Mouse (Mus musculus): ENCODE results near the gene Zfand5. TPM values are rescaled to one million over a fixed set of nuclear protein-coding genes. Genes with fewer than 3 reads are reported as not detected.
"Not testable (repeated sequence)": the region's sequence is repeated elsewhere in the genome, so short reads cannot be mapped to it uniquely, and the experiment has no call there.

Gene Zfand5
- 161 TPM in 2 replicates for polyA plus RNA-seq (2015; fragmentation: Nextera tagmentation; extraction: Ambion mirVana)

GRCm38 (mm10) chr19:21271741-21272654 is at the start of gene Zfand5:
Gene Zfand5, plus strand, starts transcription at chr19:21272278.
- H3K4me2 ChIP-seq (replicated peaks), result peak within 1 kb of the TSS; percentile 81
- H3K27me3 ChIP-seq, result no peaks in the 10 kb centered on the region
- H3K9me3 ChIP-seq, result no peaks in the 10 kb centered on the region
- peak within 1 kb of the TSS; percentile 81 for H3K4me3 ChIP-seq (replicated peaks)
- WGBS, result under 1% methylated on average over 70 of the region's 118 CpGs
- peak within 1 kb of the TSS; percentile 100 for H3K27ac ChIP-seq
- ATAC-seq, result peak; percentile 96
- peaks cover 5% of the 10 kb centered on the region for H3K36me3 ChIP-seq
- H3K4me1 ChIP-seq (replicated peaks), result peaks cover 33% of the 10 kb centered on the region
- H3K9ac ChIP-seq (replicated peaks), result peak within 1 kb of the TSS; percentile 98

DNA sequence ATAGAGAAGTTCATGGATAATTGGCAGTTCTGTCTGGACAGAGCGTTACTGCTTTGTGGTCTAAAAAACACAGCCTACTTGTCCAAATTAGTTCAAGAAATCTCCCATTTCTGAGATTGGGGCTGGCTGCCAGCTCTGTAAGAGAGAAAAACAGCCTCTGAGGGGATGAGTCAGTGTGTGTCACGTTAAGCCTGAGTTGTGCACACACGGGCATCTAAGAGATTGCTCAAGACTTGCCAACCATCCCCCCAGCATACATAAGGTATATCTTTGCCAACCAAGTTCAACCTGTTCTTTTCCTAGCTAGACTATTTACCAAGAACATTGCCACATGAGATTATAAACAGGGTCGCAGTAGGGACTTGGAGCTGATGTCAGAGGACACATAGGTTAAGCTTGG is 44.9 kb upstream of the Zfand5 start:
- Histone ChIP-seq H3K36me3 (no peaks in the 10 kb centered on the region), H3K27ac (no peak overlapping the region), H3K4me1 (replicated peaks) (no peaks in the 10 kb centered on the region), H3K27me3 (no peaks in the 10 kb centered on the region), H3K4me3 (replicated peaks) (no peak overlapping the region), H3K4me2 (replicated peaks) (no peak overlapping the region), H3K9me3 (no peaks in the 10 kb centered on the region), H3K9ac (replicated peaks) (no peak overlapping the region)
- ATAC-seq, result no peak
- WGBS, result 80% methylated on average over 4 of the region's 4 CpGs

DNA sequence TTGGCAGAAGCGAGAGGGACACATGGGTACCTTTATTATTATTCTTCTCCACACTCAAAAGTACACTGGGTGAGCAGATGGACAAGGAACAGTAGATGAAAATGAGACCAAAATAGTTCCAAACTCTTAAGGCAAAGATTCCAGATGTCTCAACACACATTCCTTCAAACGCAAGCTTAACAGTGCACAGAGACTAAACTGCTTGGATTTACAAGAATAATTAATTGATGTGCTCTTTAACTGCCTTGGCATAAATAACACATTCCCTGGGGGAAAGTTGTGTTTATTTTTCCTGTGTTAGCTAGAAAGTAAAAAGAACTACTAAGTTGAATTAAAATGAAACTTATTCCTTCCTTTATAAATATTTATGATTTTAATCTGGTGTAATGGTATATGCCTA is 44.3 kb upstream of the Zfand5 start:
- Histone ChIP-seq H3K27me3 (no peaks in the 10 kb centered on the region), H3K4me2 (replicated peaks) (no peak overlapping the region), H3K9ac (replicated peaks) (no peak overlapping the region), H3K36me3 (no peaks in the 10 kb centered on the region), H3K4me1 (replicated peaks) (no peaks in the 10 kb centered on the region), H3K27ac (no peak overlapping the region), H3K9me3 (no peaks in the 10 kb centered on the region), H3K4me3 (replicated peaks) (no peak overlapping the region)
- ATAC-seq, result no peak
- WGBS, result 56% methylated on average over 2 of the region's 2 CpGs

GRCm38 (mm10) chr19:21248730-21249129 is 23.3 kb upstream of the Zfand5 start:
- ATAC-seq; H3K9ac ChIP-seq (replicated peaks); H3K36me3 ChIP-seq; H3K27me3 ChIP-seq; H3K4me1 ChIP-seq (replicated peaks); H3K27ac ChIP-seq; H3K4me3 ChIP-seq (replicated peaks); H3K4me2 ChIP-seq (replicated peaks); H3K9me3 ChIP-seq: not testable (repeated sequence)
- WGBS, result 96% methylated on average over 2 of the region's 2 CpGs

DNA sequence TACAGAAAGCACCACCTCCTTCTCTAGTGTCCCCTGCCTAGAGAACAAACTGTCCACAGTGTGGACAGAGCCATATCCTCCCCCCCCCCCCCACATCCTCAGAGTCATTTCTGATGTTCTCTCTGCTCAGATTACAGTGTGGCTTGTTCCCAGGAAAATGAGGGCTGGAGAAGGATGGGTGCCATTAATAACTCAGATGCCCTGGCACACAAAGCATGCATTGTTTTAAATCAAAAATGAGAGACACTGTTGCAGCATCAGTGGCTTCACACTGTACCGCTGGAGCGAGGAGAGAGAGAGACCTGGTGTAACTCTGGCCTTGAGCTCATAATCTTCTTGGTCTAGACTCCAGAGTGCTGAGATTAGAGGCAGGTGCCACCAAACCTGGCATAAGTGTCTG is 18.2 kb upstream of the Zfand5 start:
- H3K27me3 ChIP-seq, result no peaks in the 10 kb centered on the region
- WGBS, result 88% methylated on average over 2 of the region's 2 CpGs
- H3K4me1 ChIP-seq (replicated peaks), result no peaks in the 10 kb centered on the region
- no peaks in the 10 kb centered on the region for H3K36me3 ChIP-seq
- ATAC-seq, result no peak
- no peak overlapping the region for H3K4me2 ChIP-seq (replicated peaks)
- H3K27ac ChIP-seq, result no peak overlapping the region
- no peak overlapping the region for H3K9ac ChIP-seq (replicated peaks)
- H3K4me3 ChIP-seq (replicated peaks), result no peak overlapping the region
- H3K9me3 ChIP-seq, result no peaks in the 10 kb centered on the region

DNA sequence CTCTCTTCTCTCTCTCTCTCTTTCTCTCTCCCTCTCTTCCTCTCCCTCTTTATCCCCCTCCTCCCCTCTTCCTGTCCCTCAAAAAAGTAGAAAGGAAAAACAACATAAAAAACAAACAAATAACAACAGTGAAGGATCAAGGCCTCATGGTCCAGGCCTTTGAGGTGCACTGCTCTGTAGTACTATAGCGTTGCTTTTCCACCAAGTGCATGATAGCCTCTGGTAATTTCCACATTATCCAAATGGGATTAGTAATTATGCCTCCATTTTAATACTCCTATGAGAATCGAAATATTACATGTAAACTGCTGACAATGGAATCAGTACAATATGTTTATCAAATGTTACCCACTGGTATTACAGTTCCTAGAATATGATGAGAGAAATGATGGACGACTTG is 16.2 kb upstream of the Zfand5 start:
- H3K27me3 ChIP-seq, result no peaks in the 10 kb centered on the region
- no peaks in the 10 kb centered on the region for H3K9me3 ChIP-seq
- 88% methylated on average over 3 of the region's 3 CpGs for WGBS
- H3K36me3 ChIP-seq, result no peaks in the 10 kb centered on the region
- no peak for ATAC-seq
- H3K27ac ChIP-seq, result no peak overlapping the region
- H3K4me1 ChIP-seq (replicated peaks), result no peaks in the 10 kb centered on the region
- no peak overlapping the region for H3K4me3 ChIP-seq (replicated peaks)
- no peak overlapping the region for H3K9ac ChIP-seq (replicated peaks)
- no peak overlapping the region for H3K4me2 ChIP-seq (replicated peaks)

DNA sequence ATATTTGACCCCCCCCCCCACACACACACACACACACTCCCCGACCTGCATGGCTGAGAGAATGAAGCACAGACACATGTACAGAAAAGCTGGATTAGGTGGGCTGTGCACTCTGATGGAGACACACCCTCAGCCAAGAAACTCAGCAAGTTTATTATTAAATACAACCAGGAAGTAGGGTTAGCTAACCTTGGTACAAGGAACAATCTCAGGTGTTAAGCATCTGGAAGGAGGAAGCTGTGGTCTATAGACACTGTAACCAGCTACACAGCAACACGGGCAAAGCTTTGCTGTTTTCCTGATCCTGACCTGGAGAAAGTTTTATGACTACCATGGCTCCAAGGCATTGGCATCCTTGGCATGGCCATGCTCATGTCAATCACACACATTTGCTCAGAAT is 12.6 kb upstream of the Zfand5 start:
- Histone ChIP-seq H3K27me3 (no peaks in the 10 kb centered on the region), H3K4me2 (replicated peaks) (no peak overlapping the region), H3K9ac (replicated peaks) (no peak overlapping the region), H3K9me3 (no peaks in the 10 kb centered on the region), H3K27ac (no peak overlapping the region), H3K4me3 (replicated peaks) (no peak overlapping the region), H3K4me1 (replicated peaks) (no peaks in the 10 kb centered on the region), H3K36me3 (no peaks in the 10 kb centered on the region)
- ATAC-seq, result no peak
- WGBS, result 84% methylated on average over 2 of the region's 2 CpGs

DNA sequence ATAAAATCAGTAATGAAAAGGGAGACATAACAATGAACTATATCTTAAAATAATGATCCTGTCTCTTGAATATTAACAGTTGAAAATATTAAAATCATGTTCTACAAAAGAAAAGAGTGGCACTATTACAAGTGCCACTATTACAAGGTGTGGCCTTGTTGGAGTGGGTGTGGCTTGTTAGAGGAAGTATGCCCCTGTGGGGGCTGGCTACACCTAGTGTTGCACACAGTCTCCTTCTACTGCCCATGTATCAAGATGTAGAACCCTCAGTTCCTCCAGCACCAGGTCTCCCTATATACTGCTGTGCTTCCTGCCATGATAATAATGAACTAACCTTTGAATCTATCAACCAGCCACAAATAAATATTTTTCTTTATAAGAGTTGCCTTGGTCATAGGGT is 11.8 kb upstream of the Zfand5 start:
- H3K27me3 ChIP-seq, result no peaks in the 10 kb centered on the region
- no peak overlapping the region for H3K9ac ChIP-seq (replicated peaks)
- H3K4me2 ChIP-seq (replicated peaks), result no peak overlapping the region
- no peaks in the 10 kb centered on the region for H3K4me1 ChIP-seq (replicated peaks)
- no peak for ATAC-seq
- H3K9me3 ChIP-seq, result no peaks in the 10 kb centered on the region
- H3K4me3 ChIP-seq (replicated peaks), result no peak overlapping the region
- H3K36me3 ChIP-seq, result no peaks in the 10 kb centered on the region
- H3K27ac ChIP-seq, result no peak overlapping the region

DNA sequence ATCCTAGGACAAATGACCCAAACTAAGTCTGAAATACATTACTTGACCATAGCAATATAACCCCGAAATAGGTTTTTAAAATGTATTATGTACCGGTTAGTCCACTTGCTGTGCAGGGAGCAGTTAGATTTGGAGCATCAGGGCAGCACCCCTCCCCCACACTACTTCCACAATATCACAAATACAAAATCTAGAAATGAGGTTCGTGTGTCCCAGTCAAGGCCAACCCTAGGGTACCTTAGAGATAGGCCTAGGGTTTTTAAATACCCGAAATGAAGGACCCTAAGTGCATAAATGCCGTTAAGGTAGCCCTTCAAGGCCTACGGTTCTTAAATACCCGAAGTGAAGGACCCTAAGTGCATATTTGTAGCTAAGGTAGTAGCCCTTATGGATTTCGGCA is 892 bp upstream of the Zfand5 start:
- 33% methylated on average over 8 of the region's 8 CpGs for WGBS
- Histone ChIP-seq H3K4me2 (replicated peaks) (peak overlapping the region; percentile 57), H3K27ac (peak overlapping the region; percentile 100), H3K4me1 (replicated peaks) (peaks cover 25% of the 10 kb centered on the region), H3K36me3 (no peaks in the 10 kb centered on the region), H3K9ac (replicated peaks) (peak overlapping the region; percentile 80), H3K27me3 (no peaks in the 10 kb centered on the region), H3K9me3 (no peaks in the 10 kb centered on the region), H3K4me3 (replicated peaks) (peak overlapping the region; percentile 81)
- peak; percentile 2 for ATAC-seq

DNA sequence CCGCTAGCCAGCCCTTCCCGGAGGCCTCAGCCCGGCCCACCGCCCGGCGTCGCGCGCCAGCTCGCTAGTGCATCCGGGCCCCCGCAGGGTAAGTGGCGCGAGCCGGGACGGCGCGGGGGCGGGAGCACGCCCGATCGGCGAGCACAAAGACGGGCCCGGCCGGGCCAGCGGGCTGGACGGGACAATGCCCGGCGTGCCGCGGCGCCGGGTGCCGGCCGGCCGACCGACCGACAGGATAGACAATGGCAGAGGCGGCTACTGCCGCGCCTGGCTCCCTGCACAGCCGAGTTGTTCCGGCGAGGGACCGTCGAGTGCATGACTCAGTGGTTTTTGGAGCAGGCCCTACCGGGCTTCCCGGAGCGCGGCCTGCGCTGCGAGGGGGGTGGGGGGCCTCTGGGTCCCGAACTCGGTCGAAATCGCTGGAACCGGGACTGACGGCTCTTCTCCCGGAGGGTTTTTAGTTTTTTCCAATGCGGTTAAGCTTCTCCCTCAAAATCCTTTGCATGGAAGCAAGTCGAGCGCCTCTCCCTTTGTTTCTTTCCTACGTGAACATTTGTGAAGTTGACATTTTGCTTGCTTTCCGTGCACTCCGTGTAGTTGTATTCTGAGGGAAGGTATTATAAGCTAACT is 692 bp downstream of the Zfand5 start:
- WGBS, result under 1% methylated on average over 66 of the region's 66 CpGs
- Histone ChIP-seq H3K27ac (peak overlapping the region; percentile 100), H3K4me3 (replicated peaks) (peak overlapping the region; percentile 81), H3K4me2 (replicated peaks) (peak overlapping the region; percentile 81), H3K9me3 (no peaks in the 10 kb centered on the region), H3K27me3 (no peaks in the 10 kb centered on the region), H3K36me3 (peaks cover 11% of the 10 kb centered on the region), H3K9ac (replicated peaks) (peak overlapping the region; percentile 98), H3K4me1 (replicated peaks) (peaks cover 36% of the 10 kb centered on the region)
- peak; percentile 68; the same call in 1 of the 2 replicates for ATAC-seq

- peak overlapping the region; percentile 81 for H3K4me3 ChIP-seq (replicated peaks)
- H3K9me3 ChIP-seq, result no peaks in the 10 kb centered on the region
- H3K9ac ChIP-seq (replicated peaks), result peak overlapping the region; percentile 65
- peaks cover 36% of the 10 kb centered on the region for H3K4me1 ChIP-seq (replicated peaks)
- WGBS, result under 1% methylated on average over 4 of the region's 4 CpGs
- H3K27ac ChIP-seq, result no peak overlapping the region
- no peaks in the 10 kb centered on the region for H3K27me3 ChIP-seq
- no peak for ATAC-seq
- peak overlapping the region; percentile 81 for H3K4me2 ChIP-seq (replicated peaks)
- peaks cover 15% of the 10 kb centered on the region for H3K36me3 ChIP-seq
These were observed 1.4 kb downstream of the Zfand5 start for GRCm38 (mm10) chr19:21273440-21273839.

DNA sequence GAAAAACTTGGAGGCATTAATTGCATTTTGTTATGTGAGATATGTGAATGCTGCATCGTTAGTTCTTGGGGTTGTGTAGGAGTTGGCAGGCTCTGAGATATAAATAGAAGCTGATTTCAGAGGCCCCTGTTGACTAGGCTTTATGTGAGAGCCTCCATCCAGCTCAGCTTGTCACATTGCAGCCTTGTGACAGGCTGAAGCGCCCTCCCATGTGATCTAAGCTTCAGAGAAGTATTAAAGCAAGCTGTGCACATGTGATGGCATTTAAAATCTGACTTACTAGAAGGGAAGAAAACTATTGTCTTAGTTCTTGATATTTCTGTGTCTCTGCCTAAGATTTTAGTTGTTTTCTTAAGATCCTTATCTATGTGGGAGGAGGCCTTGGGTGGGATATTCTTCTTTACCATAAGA is 2.1 kb downstream of the Zfand5 start:
- H3K27ac ChIP-seq, result no peak overlapping the region
- no peak for ATAC-seq
- H3K9ac ChIP-seq (replicated peaks), result peak overlapping the region; percentile 65
- H3K36me3 ChIP-seq, result peaks cover 15% of the 10 kb centered on the region
- peak overlapping the region; percentile 81 for H3K4me2 ChIP-seq (replicated peaks)
- no peaks in the 10 kb centered on the region for H3K27me3 ChIP-seq
- 0% methylated on average over 2 of the region's 2 CpGs for WGBS
- H3K4me3 ChIP-seq (replicated peaks), result peak overlapping the region; percentile 81
- H3K9me3 ChIP-seq, result no peaks in the 10 kb centered on the region
- peaks cover 36% of the 10 kb centered on the region for H3K4me1 ChIP-seq (replicated peaks)
